Mouse (Mus musculus) lung, adult 2 months (tissue): ENCODE results near the gene Rtp4.

ENCODE experiments used
- CTCF ChIP-seq: fragments of 200-500 bp; IDR thresholded peaks from 2 replicates; pipeline ENCODE4 v1.5.1; 2011; ENCODE audit warnings: mild to moderate bottlenecking, low read length, control low read depth; ENCODE audit not compliant: insufficient read depth
- POLR2A ChIP-seq: fragments of 200-500 bp; IDR thresholded peaks from 2 replicates; pipeline ENCODE4 v1.6.1; 2011; ENCODE audit warnings: low read depth, mild to moderate bottlenecking, control low read depth, low read length, borderline replicate concordance; ENCODE audit errors: extremely low read depth

DNA sequence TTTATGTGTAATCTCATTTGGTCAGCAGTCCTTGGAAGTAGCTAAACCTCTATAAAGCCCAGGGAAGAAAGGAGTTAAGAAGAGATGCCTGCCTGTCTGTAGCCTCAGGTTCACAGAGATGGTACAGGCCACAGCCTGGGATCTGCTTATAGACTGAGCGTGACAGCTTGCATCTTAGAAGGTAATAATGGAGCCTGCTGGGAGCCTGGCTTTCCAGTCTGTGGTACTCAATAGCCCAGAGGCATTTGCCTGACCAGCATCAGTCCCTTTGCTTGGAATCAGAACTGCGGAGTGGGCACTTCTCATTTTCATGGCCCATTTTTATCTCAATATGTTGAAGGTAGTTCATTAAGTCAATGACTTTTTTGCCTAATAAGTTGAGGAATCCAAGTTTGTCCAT, 54.5 kb downstream of the Rtp4 start:
- TF ChIP-seq CTCF (no peak), POLR2A (no peak)
